Mouse (Mus musculus): ENCODE measurements around the gene Speg. TPM values are rescaled to one million over a fixed set of nuclear protein-coding genes. Genes with fewer than 3 reads are reported as not detected.
A peak's percentile ranks its signal among the peaks of the same experiment; 100 is the strongest.

Speg gene
- polyA plus RNA-seq, 1 experiment from 2014 or later = 15.9 TPM

DNA sequence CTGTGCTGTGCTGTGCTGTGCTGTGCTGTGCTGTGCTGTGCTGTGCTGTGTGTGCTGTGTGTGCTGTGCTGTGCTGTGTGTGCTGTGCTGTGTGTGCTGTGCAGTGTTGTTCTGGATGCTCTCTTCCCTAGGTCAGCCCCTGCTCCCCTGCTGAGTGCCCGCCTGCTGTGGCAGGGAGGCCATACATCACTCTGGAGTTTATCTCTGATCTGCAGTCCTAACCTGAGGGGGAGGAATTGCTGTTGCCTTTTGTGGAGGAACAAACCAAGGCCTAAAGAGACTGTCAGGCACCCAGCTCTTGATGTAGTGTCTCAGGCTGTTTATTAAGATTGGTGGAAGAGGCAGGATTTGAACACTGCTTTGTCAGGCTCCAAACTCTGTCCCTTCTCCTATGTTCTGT, 87.5 kb downstream of the Speg start:
- WGBS = 20% methylated on average over 1 of the region's 1 CpGs
- Histone ChIP-seq H3K9me3 (no peaks in the 10 kb centered on the region), H3K27me3 (peaks cover 27% of the 10 kb centered on the region)

DNA sequence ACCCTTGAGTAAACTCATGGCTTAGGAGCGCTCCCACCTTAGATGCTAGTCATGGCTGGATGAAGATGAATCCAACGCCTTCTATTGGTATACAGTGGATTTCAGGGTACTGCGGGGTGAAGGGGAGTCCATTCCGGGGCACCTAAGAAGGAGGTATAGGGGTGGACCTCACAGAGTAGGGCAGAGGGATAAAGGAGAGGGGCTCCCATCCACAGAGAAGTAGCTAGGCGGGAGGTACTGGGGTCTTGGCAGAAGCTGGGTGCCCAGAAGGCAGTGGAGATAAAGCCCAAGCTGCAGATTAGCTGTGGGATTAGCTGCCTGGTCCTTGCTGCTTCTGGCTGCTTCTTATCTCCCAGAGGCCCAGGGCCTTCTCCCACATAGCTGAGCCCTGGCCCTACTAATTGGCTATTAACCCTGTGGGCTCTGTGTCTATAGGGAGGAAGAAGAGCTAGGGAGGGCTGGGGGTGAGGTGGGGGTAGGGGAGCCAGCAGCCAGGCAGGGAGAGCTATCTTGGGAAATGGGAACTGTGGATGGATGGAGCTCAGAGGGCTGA, 88.6 kb downstream of the Speg start:
- Histone ChIP-seq H3K27ac (peak overlapping the region; percentile 10; the same call in 1 of the 2 replicates), H3K9ac (peak overlapping the region; percentile 46; the same call in 1 of the 2 replicates), H3K4me2 (no peak overlapping the region), H3K4me3 (no peak overlapping the region), H3K36me3 (no peaks in the 10 kb centered on the region), H3K9me3 (no peaks in the 10 kb centered on the region), H3K4me1 (replicated peaks) (peaks cover 34% of the 10 kb centered on the region), H3K27me3 (peaks cover 35% of the 10 kb centered on the region)
- 75% methylated on average over 5 of the region's 5 CpGs for WGBS
- ATAC-seq (ENCODE audit: low FRiP score) = no peak

More for the DNA sequence above, 87.5 kb downstream of the Speg start:
- Histone ChIP-seq H3K9ac (no peak overlapping the region), H3K4me3 (no peak overlapping the region), H3K36me3 (no peaks in the 10 kb centered on the region), H3K4me2 (no peak overlapping the region), H3K27ac (no peak overlapping the region), H3K4me1 (replicated peaks) (peaks cover 45% of the 10 kb centered on the region)
- ATAC-seq (ENCODE audit: low FRiP score) = no peak

DNA sequence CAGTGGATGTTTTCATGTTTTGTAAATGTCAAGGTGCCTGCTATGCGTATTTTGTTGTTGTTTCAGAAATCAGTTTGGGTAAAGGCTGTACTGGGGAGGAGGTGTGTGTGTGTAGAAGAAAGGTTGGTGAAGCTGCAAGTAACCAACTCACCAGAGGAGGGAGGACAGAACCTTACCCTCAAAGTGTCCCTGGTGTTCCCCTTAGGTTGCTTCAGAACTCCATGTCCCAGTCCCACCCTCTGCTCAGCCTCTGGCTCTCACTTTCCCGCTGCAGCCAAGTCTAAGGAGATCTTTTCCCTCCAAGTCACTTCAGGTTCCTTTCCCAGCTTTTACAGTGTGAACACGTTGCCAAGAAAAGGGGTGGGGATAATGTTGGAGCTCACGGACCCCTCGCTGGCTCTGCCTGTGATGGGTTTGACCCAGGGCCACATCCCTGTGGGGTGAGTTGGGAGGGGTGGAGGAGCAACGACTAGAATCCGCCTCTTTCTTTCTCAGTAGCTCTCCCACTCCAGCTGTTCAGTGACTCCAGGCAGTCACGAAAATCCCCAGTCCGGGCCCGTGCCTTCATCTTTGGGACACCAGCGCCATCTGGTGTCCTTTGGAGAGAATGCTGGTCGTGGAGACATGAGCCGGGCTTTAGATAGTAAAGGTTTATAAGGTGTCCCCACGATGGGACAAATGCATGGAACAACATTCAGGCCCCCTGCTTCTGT, 92.3 kb downstream of the Speg start:
- Histone ChIP-seq H3K4me2 (peak overlapping the region; percentile 21; the same call in 1 of the 2 replicates), H3K4me1 (replicated peaks) (peaks cover 25% of the 10 kb centered on the region), H3K9me3 (no peaks in the 10 kb centered on the region), H3K9ac (0 out of 2 replicates have a peak overlapping the region, but pooled peaks have one; percentile 35), H3K27ac (no peak overlapping the region), H3K36me3 (peaks cover 9% of the 10 kb centered on the region), H3K4me3 (no peak overlapping the region), H3K27me3 (peaks cover 35% of the 10 kb centered on the region)
- WGBS = 6% methylated on average over 14 of the region's 14 CpGs
- peak; percentile 73 for ATAC-seq (ENCODE audit: low FRiP score)

DNA sequence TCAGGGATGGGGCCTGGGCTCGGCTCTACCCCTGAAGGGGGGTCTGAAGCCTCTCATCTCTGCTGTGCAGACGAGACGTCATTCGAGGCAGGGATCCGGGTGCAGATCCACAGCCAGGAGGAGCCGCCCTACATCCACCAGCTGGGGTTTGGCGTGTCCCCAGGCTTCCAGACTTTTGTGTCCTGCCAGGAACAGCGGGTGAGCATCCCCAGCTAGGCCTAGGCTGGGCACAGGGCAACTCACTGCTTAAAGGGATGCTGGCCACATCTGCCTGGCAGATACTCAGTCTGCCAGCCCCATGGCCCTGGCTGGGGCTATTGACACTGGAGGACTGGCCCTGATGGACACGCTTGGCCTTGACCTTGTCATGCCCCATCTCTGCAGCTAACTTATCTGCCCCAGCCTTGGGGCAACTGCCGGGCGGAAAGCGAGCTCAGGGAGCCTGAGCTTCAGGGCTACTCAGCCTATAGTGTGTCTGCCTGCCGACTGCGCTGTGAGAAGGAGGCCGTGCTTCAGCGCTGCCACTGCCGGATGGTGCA, 94.3 kb downstream of the Speg start:
- no peak overlapping the region for H3K4me2 ChIP-seq
- 78% methylated on average over 17 of the region's 17 CpGs for WGBS
- ATAC-seq (ENCODE audit: low FRiP score) = no peak
- no peaks in the 10 kb centered on the region for H3K9me3 ChIP-seq
- H3K9ac ChIP-seq = 0 out of 2 replicates have a peak overlapping the region, but pooled peaks have one; percentile 35
- H3K27ac ChIP-seq = no peak overlapping the region
- H3K4me3 ChIP-seq = no peak overlapping the region
- peaks cover 34% of the 10 kb centered on the region for H3K27me3 ChIP-seq
- H3K4me1 ChIP-seq (replicated peaks) = peaks cover 17% of the 10 kb centered on the region
- peaks cover 28% of the 10 kb centered on the region for H3K36me3 ChIP-seq

DNA sequence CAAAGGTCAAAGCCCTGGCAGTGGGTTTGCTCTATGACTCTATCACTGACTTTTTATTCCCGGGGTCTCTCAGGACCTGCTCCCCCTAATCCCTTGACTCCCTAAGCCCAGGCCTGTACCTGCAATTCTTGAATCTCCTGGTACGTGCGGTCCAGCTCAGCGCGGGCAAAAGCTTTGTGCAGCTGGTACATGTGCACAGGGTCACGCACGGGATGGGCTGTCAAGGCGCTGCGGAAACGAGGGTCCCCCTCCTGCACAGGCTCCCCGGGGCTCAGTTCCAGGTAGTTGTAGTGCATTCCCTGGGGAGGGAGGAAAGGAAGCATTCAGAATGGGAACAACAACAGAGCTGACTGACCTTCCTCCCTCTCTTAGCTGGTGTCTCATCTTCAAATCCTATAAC, 101.3 kb downstream of the Speg start:
- no peak for ATAC-seq (ENCODE audit: low FRiP score)
- H3K4me1 ChIP-seq (replicated peaks) = peaks cover 50% of the 10 kb centered on the region
- WGBS = 97% methylated on average over 11 of the region's 11 CpGs
- H3K27me3 ChIP-seq = peaks cover 9% of the 10 kb centered on the region; the same call in 1 of the 2 replicates
- H3K36me3 ChIP-seq = peaks cover 53% of the 10 kb centered on the region
- H3K4me2 ChIP-seq = no peak overlapping the region
- H3K9ac ChIP-seq = 0 out of 2 replicates have a peak overlapping the region, but pooled peaks have one; percentile 94
- H3K27ac ChIP-seq = no peak overlapping the region
- H3K4me3 ChIP-seq = no peak overlapping the region
- H3K9me3 ChIP-seq = no peaks in the 10 kb centered on the region

DNA sequence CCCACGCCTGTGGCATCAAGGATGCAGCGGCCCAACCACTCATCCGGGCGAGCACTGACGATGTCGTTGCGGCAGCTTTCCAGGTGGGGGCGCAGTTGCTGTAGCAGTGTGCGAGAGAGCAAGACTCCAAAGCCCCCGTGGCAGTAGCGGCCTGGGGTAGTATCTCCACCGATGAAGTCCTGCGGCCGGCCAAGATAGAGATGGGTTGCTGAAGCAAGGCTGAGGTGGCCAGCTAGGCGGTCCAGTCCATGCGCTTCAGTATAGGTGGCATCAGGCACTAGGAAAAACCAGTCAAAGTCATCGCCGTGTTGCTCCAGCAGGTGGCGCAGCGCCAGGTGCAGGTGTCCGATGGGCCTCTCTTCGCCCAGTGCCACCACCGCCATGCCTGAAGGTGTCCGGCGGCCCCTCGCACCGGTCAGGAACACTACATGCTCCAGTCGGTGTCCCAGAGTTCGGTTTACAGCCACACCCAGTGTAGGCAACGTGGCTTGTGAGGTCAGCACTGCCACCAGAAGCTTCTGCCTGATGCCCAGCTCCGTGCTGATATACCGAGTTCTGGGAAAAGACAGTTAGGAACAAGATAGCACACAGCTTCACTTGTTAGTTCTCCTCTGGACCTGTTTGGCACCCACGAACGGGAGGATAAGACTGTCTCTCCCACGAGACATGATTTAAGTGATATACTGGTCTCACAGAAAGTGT, 102.3 kb downstream of the Speg start:
- no peak overlapping the region for H3K27ac ChIP-seq

DNA sequence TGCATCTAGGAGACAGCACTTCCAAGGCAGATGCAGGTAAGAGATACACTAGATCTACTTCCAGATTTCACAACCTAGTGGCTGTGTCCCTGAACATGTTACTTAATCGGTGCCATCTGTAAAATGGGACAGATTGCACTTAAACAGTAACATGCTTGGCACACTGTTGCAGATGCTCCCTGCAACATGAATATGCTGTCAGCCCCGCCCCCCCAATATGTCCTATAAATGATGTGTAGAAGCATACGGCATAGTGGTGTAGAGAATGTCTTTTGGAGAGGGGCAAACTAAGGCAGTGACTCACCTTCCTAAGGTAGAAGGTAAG, 102.8 kb downstream of the Speg start:
- H3K27ac ChIP-seq = no peak overlapping the region; the same call in 1 of the 2 replicates
- H3K4me1 ChIP-seq (replicated peaks) = peaks cover 62% of the 10 kb centered on the region
- peaks cover 48% of the 10 kb centered on the region for H3K36me3 ChIP-seq

More for the DNA sequence above, 102.3 kb downstream of the Speg start:
- Histone ChIP-seq H3K4me1 (replicated peaks) (peaks cover 57% of the 10 kb centered on the region), H3K27me3 (peaks cover 16% of the 10 kb centered on the region), H3K4me3 (peak overlapping the region; percentile 90), H3K36me3 (peaks cover 48% of the 10 kb centered on the region), H3K4me2 (peak overlapping the region; percentile 86), H3K9ac (peak overlapping the region; percentile 94; the same call in 1 of the 2 replicates), H3K9me3 (no peaks in the 10 kb centered on the region)
- WGBS = 12% methylated on average over 35 of the region's 35 CpGs
- ATAC-seq (ENCODE audit: low FRiP score) = no peak

DNA sequence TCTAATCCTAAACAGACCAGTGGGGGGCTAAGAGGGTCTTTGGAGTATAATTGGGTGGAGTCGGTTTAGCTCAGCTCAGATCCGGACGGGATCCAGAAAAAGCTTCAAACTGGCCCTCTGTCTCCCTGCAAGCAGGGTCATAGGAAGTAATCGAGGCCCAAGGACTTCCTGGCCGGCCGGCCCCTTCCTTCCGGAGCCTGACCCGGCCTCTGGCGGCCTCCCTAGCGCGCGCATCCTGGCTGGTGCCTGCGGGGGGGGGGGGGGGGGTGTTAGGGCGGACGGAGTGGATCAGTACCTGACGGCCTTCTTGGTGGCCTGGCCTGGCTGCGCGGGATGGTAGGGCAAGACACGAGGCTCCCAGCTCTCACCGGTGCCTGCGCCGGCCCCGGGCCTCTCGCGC, 103.4 kb downstream of the Speg start:
- Histone ChIP-seq H3K9ac (peak overlapping the region; percentile 94), H3K4me3 (peak overlapping the region; percentile 90), H3K4me2 (peak overlapping the region; percentile 86), H3K4me1 (replicated peaks) (peaks cover 68% of the 10 kb centered on the region), H3K27me3 (peaks cover 27% of the 10 kb centered on the region), H3K9me3 (no peaks in the 10 kb centered on the region), H3K36me3 (peaks cover 48% of the 10 kb centered on the region), H3K27ac (peak overlapping the region; percentile 92)
- WGBS = under 1% methylated on average over 20 of the region's 25 CpGs
- ATAC-seq (ENCODE audit: low FRiP score) = no peak

More for the DNA sequence above, 102.8 kb downstream of the Speg start:
- Histone ChIP-seq H3K4me2 (peak overlapping the region; percentile 86), H3K9me3 (no peaks in the 10 kb centered on the region), H3K4me3 (peak overlapping the region; percentile 90), H3K27me3 (peaks cover 21% of the 10 kb centered on the region), H3K9ac (peak overlapping the region; percentile 94)
- WGBS = 48% methylated on average over 3 of the region's 3 CpGs
- ATAC-seq (ENCODE audit: low FRiP score) = no peak

DNA sequence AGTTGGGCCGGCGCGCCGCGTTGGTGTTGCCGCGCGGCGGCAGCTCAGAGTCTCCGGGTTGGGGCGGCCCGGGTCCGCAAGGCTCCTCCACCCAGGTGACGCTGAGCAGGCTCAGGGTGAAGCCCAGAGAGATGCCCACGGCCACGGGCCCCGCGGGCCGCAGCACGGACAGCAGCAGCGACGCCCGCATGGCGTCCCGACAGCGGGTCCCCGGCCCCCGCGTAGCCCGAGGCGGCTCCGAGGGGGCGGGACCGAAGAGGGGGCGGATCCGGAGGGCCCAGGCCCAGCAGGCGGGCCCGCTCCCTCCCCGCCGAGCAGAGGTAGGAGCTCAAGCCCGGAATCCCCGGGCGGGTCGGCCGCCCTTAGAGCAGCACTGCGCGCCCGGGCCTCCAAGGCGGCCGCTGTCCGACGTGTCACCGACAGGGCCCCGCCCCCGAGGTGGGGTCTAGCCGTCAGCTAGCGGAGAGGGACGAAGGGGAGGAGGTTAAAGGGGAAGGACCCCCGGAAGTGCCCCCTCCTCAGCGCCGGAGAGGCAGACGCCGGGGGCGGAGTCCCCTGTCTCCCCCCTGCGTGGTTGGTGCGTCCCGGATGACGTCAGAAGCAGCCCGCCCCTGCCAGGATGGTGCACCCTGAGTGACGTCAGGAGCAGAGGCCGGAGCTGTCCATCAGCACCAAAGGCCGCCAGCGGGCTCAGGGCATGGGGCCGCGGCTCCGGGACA, 104.0 kb downstream of the Speg start, which contains the start of the genes Chpf and Tmem198:
TSS of gene Chpf (minus strand) at position 392 of the 719 bp plus-strand sequence.
TSS of gene Tmem198 (plus strand) at position 617 of the 719 bp plus-strand sequence.
- Histone ChIP-seq H3K9me3 (no peaks in the 10 kb centered on the region), H3K27me3 (peaks cover 32% of the 10 kb centered on the region), H3K4me1 (replicated peaks) (peaks cover 68% of the 10 kb centered on the region), H3K4me3 (peak within 1 kb of the TSS; percentile 90), H3K36me3 (peaks cover 48% of the 10 kb centered on the region), H3K9ac (peak within 1 kb of the TSS; percentile 94), H3K27ac (peak within 1 kb of the TSS; percentile 92), H3K4me2 (peak within 1 kb of the TSS; percentile 86)
- ATAC-seq (ENCODE audit: low FRiP score) = peak; percentile 89
- WGBS = under 1% methylated on average over 65 of the region's 76 CpGs

DNA sequence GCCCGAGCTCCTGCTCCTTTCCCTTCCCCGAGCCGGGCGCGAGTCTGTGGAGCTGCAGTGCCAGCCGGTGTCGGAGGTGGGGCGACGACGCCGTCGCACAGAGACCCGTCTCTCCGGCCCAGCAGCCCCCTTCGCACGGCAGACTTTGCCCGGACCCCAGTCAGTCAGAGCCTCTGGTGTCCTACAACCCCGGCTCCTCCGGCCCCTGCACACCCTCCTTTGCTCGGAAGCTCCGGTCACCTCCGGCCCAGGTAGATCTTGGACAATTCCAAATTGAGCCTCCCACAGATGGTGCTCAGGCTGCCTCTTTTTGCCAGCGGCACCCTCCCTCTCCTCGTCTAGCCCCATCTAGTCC, 104.5 kb downstream of the Speg start:
- WGBS = 1% methylated on average over 10 of the region's 24 CpGs
- H3K27ac ChIP-seq = peak overlapping the region; percentile 92

DNA sequence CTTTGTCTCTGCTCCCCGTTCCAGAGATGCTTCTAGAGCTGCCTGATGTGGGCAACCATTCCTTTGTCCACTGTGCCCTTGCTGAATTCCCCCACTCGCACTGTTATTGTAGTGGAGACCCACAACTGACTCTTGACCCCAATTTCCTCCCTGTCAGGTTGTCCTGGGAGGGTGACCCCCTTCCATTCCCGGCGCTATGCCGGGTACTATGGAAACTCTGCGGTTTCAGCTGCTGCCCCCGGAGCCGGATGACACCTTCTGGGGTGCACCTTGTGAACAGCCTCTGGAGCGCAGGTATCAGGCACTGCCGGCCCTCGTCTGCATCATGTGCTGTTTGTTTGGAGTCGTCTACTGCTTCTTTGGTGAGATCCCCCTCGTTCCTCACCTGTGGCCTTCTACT, 104.9 kb downstream of the Speg start:
- peaks cover 61% of the 10 kb centered on the region for H3K4me1 ChIP-seq (replicated peaks)
- peak overlapping the region; percentile 94 for H3K9ac ChIP-seq
- H3K4me2 ChIP-seq = peak overlapping the region; percentile 86
- peak overlapping the region; percentile 90 for H3K4me3 ChIP-seq
- no peaks in the 10 kb centered on the region for H3K9me3 ChIP-seq
- 17% methylated on average over 13 of the region's 13 CpGs for WGBS
- no peak for ATAC-seq (ENCODE audit: low FRiP score)
- peak overlapping the region; percentile 92 for H3K27ac ChIP-seq
- peaks cover 48% of the 10 kb centered on the region for H3K36me3 ChIP-seq
- H3K27me3 ChIP-seq = peaks cover 42% of the 10 kb centered on the region

More for the DNA sequence above, 104.5 kb downstream of the Speg start:
- Histone ChIP-seq H3K4me1 (replicated peaks) (peaks cover 64% of the 10 kb centered on the region), H3K4me2 (peak overlapping the region; percentile 86), H3K4me3 (peak overlapping the region; percentile 90), H3K9ac (peak overlapping the region; percentile 94), H3K9me3 (no peaks in the 10 kb centered on the region), H3K27me3 (peaks cover 38% of the 10 kb centered on the region), H3K36me3 (peaks cover 48% of the 10 kb centered on the region)
- ATAC-seq (ENCODE audit: low FRiP score) = no peak
